Mouse (Mus musculus): ENCODE data around the gene Gm20388. TPM values are rescaled to one million over a fixed set of nuclear protein-coding genes. Genes with fewer than 3 reads are reported as not detected.

Gene Gm20388
- total RNA-seq, 1 experiment from 2014 or later: 10.0 TPM

- no peak for ATAC-seq (replicated peaks; ENCODE audit: insufficient number of reproducible peaks, low FRiP score, low TSS enrichment, poor library complexity, severe bottlenecking)
These were observed 2765.2 kb downstream of the Gm20388 start for GRCm38 (mm10) chr8:122675596-122676420.

- ATAC-seq (replicated peaks; ENCODE audit: insufficient number of reproducible peaks, low FRiP score, low TSS enrichment, poor library complexity, severe bottlenecking): peak; percentile 41
These were observed 2766.2 kb downstream of the Gm20388 start for GRCm38 (mm10) chr8:122676621-122677480.

- ATAC-seq (replicated peaks; ENCODE audit: insufficient number of reproducible peaks, low FRiP score, low TSS enrichment, poor library complexity, severe bottlenecking): no peak
These were observed 2766.9 kb downstream of the Gm20388 start for GRCm38 (mm10) chr8:122677481-122678021.

- ATAC-seq (replicated peaks; ENCODE audit: insufficient number of reproducible peaks, low FRiP score, low TSS enrichment, poor library complexity, severe bottlenecking): peak; percentile 25; the same call in 1 of the 2 replicates
These were observed 2767.6 kb downstream of the Gm20388 start for GRCm38 (mm10) chr8:122678061-122678895.

GRCm38 (mm10) chr8:122678896-122679210 lies 2768.2 kb downstream of the Gm20388 start:
- ATAC-seq (replicated peaks; ENCODE audit: insufficient number of reproducible peaks, low FRiP score, low TSS enrichment, poor library complexity, severe bottlenecking): no peak

GRCm38 (mm10) chr8:122679325-122679920 lies 2768.8 kb downstream of the Gm20388 start:
- ATAC-seq (replicated peaks; ENCODE audit: insufficient number of reproducible peaks, low FRiP score, low TSS enrichment, poor library complexity, severe bottlenecking): no peak

GRCm38 (mm10) chr8:122680171-122680570 lies 2769.5 kb downstream of the Gm20388 start:
- ATAC-seq (replicated peaks; ENCODE audit: insufficient number of reproducible peaks, low FRiP score, low TSS enrichment, poor library complexity, severe bottlenecking): no peak

- no peak for ATAC-seq (replicated peaks; ENCODE audit: insufficient number of reproducible peaks, low FRiP score, low TSS enrichment, poor library complexity, severe bottlenecking)
These were observed 2772.2 kb downstream of the Gm20388 start for GRCm38 (mm10) chr8:122682820-122683219.

- no peak for ATAC-seq (replicated peaks; ENCODE audit: insufficient number of reproducible peaks, low FRiP score, low TSS enrichment, poor library complexity, severe bottlenecking)
These were observed 2774.6 kb downstream of the Gm20388 start for GRCm38 (mm10) chr8:122685097-122685861.

- ATAC-seq (replicated peaks; ENCODE audit: insufficient number of reproducible peaks, low FRiP score, low TSS enrichment, poor library complexity, severe bottlenecking): no peak
These were observed 2776.2 kb downstream of the Gm20388 start for GRCm38 (mm10) chr8:122686879-122687278.

GRCm38 (mm10) chr8:122689315-122689714 lies 2778.7 kb downstream of the Gm20388 start:
- peak; percentile 68 for ATAC-seq (replicated peaks; ENCODE audit: insufficient number of reproducible peaks, low FRiP score, low TSS enrichment, poor library complexity, severe bottlenecking)

- no peak for ATAC-seq (replicated peaks; ENCODE audit: insufficient number of reproducible peaks, low FRiP score, low TSS enrichment, poor library complexity, severe bottlenecking)
These were observed 2780.4 kb downstream of the Gm20388 start for GRCm38 (mm10) chr8:122691018-122691417.

- no peak for ATAC-seq (replicated peaks; ENCODE audit: insufficient number of reproducible peaks, low FRiP score, low TSS enrichment, poor library complexity, severe bottlenecking)
These were observed 2781.5 kb downstream of the Gm20388 start for GRCm38 (mm10) chr8:122692152-122692551.

GRCm38 (mm10) chr8:122695438-122696042 lies 2784.9 kb downstream of the Gm20388 start:
- ATAC-seq (replicated peaks; ENCODE audit: insufficient number of reproducible peaks, low FRiP score, low TSS enrichment, poor library complexity, severe bottlenecking): peak; percentile 72

GRCm38 (mm10) chr8:122697181-122697581 lies 2786.5 kb downstream of the Gm20388 start:
- no peak for ATAC-seq (replicated peaks; ENCODE audit: insufficient number of reproducible peaks, low FRiP score, low TSS enrichment, poor library complexity, severe bottlenecking)

GRCm38 (mm10) chr8:122697586-122697985 lies 2786.9 kb downstream of the Gm20388 start:
- ATAC-seq (replicated peaks; ENCODE audit: insufficient number of reproducible peaks, low FRiP score, low TSS enrichment, poor library complexity, severe bottlenecking): no peak

GRCm38 (mm10) chr8:122698254-122698768 lies 2787.7 kb downstream of the Gm20388 start:
- no peak for ATAC-seq (replicated peaks; ENCODE audit: insufficient number of reproducible peaks, low FRiP score, low TSS enrichment, poor library complexity, severe bottlenecking)

All from monocyte, adult 5-6 weeks (primary cell).